Mouse (Mus musculus) erythroblast, adult 5-6 weeks (primary cell): Measurements from ENCODE around the gene Gm9639. TPM values are rescaled to one million over a fixed set of nuclear protein-coding genes. Genes with fewer than 3 reads are reported as not detected.
"Not testable (repeated sequence)": the region's sequence is repeated elsewhere in the genome, so short reads cannot be mapped to it uniquely, and the experiment has no call there.

Source experiments
- ATAC-seq: replicated peaks from 2 replicates; pipeline ENCODE4 v1.8.0; 2016; ENCODE audit warnings: moderate number of reproducible peaks, mild to moderate bottlenecking, moderate TSS enrichment, inconsistent platforms; ENCODE audit not compliant: poor library complexity, low FRiP score, severe bottlenecking
- total RNA-seq, 2 experiments: library from RNA; stranded (forward) in 1 of 2; stranded (reverse) in 1 of 2; fragments of 150-400 nt in 1 of 2; fragments of 200-764, 138-1000 nt in 1 of 2; gene quantifications; 2 replicates each; pipeline versions ENCODE4 v1.2.3 to v1.2.4; 2015 to 2017; ENCODE audit warnings: low replicate concordance in 2 of 2

Gene Gm9639
- not detected in 2 replicates for total RNA-seq (2015; ENCODE audit: low replicate concordance)
- not detected in 2 replicates for total RNA-seq (2017; ENCODE audit: low replicate concordance)

GRCm38 (mm10) chr10:77794976-77795375, at the start of gene Gm9639:
Gene Gm9639, minus strand, starts transcription at chr10:77795076.
- no peak for ATAC-seq

GRCm38 (mm10) chr10:77839006-77839405, 44.1 kb upstream of the Gm9639 start:
- no peak for ATAC-seq

- ATAC-seq, result no peak
These were observed 40.8 kb upstream of the Gm9639 start, which contains the start of gene Krtap10-10 for GRCm38 (mm10) chr10:77835647-77836046. Gene Krtap10-10, plus strand, starts transcription at chr10:77835947.

- no peak for ATAC-seq
These were observed 32.1 kb upstream of the Gm9639 start, which contains the start of gene Krtap10-4 for GRCm38 (mm10) chr10:77826951-77827350. Gene Krtap10-4, minus strand, starts transcription at chr10:77827095.

- no peak for ATAC-seq
These were observed 24.3 kb upstream of the Gm9639 start for GRCm38 (mm10) chr10:77819203-77819602.

- ATAC-seq, result peak; percentile 39; the same call in 1 of the 2 replicates
These were observed 23.6 kb upstream of the Gm9639 start for GRCm38 (mm10) chr10:77818523-77818922.

GRCm38 (mm10) chr10:77815514-77815913, 20.6 kb upstream of the Gm9639 start:
- 0 out of 2 replicates have a peak, but pooled peaks have one; percentile 37 for ATAC-seq

- ATAC-seq, result no peak
These were observed 19.5 kb upstream of the Gm9639 start, which contains the start of gene Gm2696 for GRCm38 (mm10) chr10:77814382-77814781. Gene Gm2696, plus strand, starts transcription at chr10:77814682.

- no peak for ATAC-seq
These were observed 16.9 kb upstream of the Gm9639 start, which contains the start of gene Gm9507 for GRCm38 (mm10) chr10:77811743-77812142. Gene Gm9507, minus strand, starts transcription at chr10:77811843.

- ATAC-seq, result no peak
These were observed 9.2 kb upstream of the Gm9639 start for GRCm38 (mm10) chr10:77804095-77804494.

GRCm38 (mm10) chr10:77798921-77799508, 4.1 kb upstream of the Gm9639 start, which contains the start of gene Gm19668:
Gene Gm19668, minus strand, starts transcription at chr10:77799133.
- no peak for ATAC-seq

GRCm38 (mm10) chr10:77798164-77798920, 3.5 kb upstream of the Gm9639 start:
- ATAC-seq, result not testable (repeated sequence)

- ATAC-seq, result no peak
These were observed 2.8 kb upstream of the Gm9639 start for GRCm38 (mm10) chr10:77797677-77798076.

GRCm38 (mm10) chr10:77788621-77789020, 6.3 kb downstream of the Gm9639 start:
- ATAC-seq, result no peak

GRCm38 (mm10) chr10:77787876-77788275, 7.0 kb downstream of the Gm9639 start, which contains the start of gene Gm7137:
Gene Gm7137, minus strand, starts transcription at chr10:77788200.
- not testable (repeated sequence) for ATAC-seq

- ATAC-seq, result not testable (repeated sequence)
These were observed 11.5 kb downstream of the Gm9639 start for GRCm38 (mm10) chr10:77783396-77783795.

- not testable (repeated sequence) for ATAC-seq
These were observed 12.4 kb downstream of the Gm9639 start, which contains the start of gene Gm3250 for GRCm38 (mm10) chr10:77782442-77782841. Gene Gm3250, minus strand, starts transcription at chr10:77782542.

GRCm38 (mm10) chr10:77776844-77777243, 18.0 kb downstream of the Gm9639 start, which contains the start of gene Gm7138:
Gene Gm7138, minus strand, starts transcription at chr10:77776944.
- ATAC-seq, result not testable (repeated sequence)

- ATAC-seq, result not testable (repeated sequence)
These were observed 22.7 kb downstream of the Gm9639 start for GRCm38 (mm10) chr10:77772142-77772541.

GRCm38 (mm10) chr10:77771225-77771624, 23.7 kb downstream of the Gm9639 start, which contains the start of gene Gm3238:
Gene Gm3238, minus strand, starts transcription at chr10:77771325.
- not testable (repeated sequence) for ATAC-seq
